Mouse (Mus musculus): ENCODE measurements around the gene Olfr605.
"Not testable (repeated sequence)": the region's sequence is repeated elsewhere in the genome, so short reads cannot be mapped to it uniquely, and the experiment has no call there.

Olfr605 gene

DNA sequence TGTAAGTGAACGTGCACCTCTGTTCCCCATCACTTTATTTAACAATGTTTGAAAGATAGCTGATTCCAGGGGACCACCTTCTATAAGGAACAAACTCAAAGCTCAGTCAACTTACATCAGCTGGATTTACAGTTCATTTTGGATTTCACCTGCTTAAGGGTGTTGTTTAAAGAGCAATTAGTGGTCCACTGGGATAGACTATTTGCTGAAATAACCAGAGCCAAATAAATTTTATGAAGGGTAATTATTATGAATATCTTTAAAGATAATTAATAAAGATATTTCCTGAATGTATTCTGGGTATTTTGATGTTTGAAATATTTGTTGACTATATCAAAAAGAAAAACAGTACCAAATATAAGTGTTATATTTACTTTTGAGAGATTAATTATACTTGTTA is at the start of gene Olfr605:
TSS of gene Olfr605 (minus strand) at position 101 of the 400 bp plus-strand sequence.
- no peak for ATAC-seq (ENCODE audit: low TSS enrichment)

DNA sequence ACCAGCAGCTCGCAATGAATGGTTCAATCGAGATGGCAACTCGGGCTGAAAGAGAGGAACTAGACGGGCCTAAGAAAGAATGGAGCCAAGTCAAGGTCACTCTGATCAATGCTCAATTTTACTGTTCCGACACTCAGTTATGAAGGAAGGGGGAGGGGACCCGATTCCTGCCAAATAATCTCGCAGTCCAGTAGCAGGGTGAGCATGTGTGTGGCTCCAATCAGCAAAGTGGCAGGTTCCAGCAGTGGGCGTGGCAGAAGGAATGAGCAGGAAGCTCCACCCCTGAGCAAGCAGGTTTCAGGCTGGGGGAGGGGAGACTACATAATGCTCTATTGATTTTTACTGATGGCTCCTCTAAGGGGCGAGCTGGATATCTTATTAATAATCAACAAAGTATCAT is 31.9 kb upstream of the Olfr605 start:
- not testable (repeated sequence) for ATAC-seq (ENCODE audit: low TSS enrichment)

DNA sequence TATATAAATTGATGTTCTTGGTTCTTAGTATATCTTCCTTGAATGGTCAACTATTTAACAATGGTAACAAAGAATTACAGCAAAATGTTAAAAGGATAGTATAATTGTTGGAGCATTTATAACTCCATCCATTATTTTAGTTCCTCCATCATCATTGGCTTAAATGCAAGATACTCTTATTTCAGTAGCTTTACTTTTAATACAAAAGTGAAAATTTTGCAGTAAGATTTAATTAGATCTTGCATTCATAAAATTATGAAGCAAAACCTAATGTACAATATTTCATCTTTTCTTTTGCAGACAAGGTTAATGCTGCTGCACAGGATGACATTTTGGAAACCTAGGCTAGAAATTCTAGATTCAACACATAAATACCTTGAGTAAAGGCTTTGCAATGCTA is 24.3 kb upstream of the Olfr605 start, which contains the start of gene Olfr608:
TSS of gene Olfr608 (plus strand) at position 301 of the 400 bp plus-strand sequence.
- ATAC-seq (ENCODE audit: low TSS enrichment): no peak

DNA sequence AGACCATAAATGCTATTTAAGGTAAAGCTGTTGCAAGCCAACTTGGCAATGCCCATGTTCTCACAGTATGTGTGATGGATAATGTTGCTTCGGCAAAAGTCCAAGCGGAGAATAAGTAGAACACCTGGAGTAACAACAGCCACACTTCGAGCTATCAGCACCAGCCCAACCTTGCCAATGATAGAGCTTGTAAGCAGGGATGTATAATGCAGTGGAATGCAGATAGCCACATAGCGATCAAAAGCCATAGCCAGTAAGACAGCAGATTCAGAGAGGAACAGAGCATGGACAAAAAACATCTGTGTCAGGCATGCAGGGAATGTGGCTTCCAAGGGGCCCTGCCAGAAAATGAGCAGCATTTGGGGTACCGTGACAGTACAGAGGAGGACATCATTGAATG is 15.4 kb upstream of the Olfr605 start:
- no peak for ATAC-seq (ENCODE audit: low TSS enrichment)

DNA sequence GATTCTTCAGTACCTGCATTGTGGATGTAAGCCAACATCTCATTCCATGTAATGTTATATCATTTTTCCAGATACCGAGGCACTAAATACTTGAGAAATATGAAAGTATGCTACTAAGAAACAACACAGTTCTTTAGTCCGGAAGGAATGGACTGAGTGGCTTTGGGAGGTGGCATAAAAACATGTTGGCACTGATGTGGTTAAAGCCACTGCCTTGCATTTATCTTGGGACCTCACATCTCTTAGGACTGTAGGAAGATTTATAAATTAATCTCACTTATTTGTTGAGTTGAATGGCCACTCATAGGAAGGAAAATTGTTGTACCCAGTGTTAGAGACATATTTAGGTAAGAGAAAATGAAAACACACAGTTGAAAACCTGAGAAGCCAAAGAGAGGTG is 3.5 kb upstream of the Olfr605 start, which contains the start of gene Olfr606:
TSS of gene Olfr606 (plus strand) at position 301 of the 400 bp plus-strand sequence.
- no peak for ATAC-seq (ENCODE audit: low TSS enrichment)

DNA sequence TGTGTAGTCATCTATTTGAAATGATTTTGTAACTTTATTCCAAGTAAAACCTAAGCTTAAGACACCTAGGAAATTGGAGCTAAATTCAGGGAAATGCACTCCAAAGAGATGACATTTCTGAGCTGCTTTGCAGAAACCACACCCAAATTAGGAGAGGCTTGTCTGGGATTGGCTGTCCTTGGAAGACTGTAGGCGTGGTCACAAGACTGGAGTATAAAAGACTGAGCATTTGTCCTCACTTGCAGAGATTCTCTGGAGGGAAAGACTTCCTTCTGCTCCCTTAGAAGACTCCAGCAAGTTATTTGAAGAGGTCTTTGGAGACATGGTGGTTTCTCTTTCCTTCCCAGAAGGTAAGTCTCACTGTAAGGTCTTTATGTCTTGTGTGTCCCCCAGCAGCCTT is 30.5 kb downstream of the Olfr605 start, which contains the start of gene Usp17lc:
TSS of gene Usp17lc (plus strand) at position 301 of the 400 bp plus-strand sequence.
- not testable (repeated sequence) for ATAC-seq (ENCODE audit: low TSS enrichment)

DNA sequence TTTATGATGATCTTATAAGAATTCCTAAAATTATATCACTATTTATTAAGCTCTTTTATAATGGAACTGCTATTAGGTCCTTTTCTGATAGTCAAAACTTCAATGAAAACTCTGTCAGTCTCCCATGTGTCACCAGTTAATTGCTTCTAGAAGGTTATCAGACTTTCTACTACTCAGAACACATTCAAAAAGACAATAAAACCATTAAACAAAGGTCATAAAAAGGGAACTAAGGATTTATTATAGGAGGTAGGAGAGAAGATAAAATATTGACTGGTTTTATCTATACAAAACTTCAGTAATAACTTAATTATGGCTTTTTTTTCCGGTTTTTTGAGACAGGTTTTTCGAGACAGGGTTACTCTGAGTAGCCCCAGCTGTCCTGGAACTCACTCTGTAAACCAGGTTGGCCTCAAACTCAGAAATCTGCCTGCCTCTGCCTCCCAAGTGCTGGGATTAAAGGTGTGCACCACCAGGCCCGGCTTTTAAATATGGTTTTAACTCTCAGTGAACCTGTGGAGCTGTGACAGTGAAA is 38.7 kb downstream of the Olfr605 start:
- ATAC-seq (ENCODE audit: low TSS enrichment): not testable (repeated sequence)

DNA sequence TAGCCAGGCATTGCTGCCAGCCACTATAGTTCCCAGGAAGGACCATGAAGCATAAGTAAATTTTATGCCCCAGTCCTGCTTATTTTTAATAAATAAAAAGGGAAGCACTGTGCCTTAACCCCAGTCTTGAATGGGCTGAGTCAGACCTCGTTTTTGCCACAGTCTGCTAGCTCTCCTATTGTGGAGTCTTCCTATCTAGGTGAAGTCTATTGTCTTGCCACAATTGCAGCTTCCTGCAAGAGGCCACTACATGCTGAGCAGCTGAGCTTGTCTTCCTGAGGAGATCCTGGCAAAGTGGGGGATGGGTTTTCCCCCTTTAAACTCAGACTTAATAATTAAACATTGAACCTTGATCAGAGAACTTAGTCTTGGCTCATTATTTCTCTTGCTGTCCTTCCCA is 46.3 kb downstream of the Olfr605 start:
- ATAC-seq (ENCODE audit: low TSS enrichment): no peak

DNA sequence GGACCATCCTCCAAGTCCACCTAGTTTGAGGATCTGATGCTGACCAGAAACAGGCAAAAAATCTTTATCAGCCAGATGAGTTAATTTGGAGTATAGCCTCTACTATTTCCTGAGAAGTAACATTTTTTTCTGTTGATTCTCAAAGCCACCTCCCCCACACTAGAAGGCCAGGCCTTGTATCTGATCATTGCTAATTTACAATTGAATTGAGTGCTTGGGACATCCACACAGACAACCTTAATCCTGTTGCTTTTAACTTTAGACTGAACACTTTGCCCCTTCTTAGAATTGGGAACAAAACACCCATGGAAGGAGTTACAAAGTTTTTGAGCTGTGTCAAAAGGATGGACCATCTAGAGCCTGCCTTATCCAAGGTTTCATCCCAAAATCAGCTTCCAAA is 47.5 kb downstream of the Olfr605 start:
- ATAC-seq (ENCODE audit: low TSS enrichment): no peak
